22 mouse cellular contexts compared by ENCODE assay signal in the genomic region with DNA sequence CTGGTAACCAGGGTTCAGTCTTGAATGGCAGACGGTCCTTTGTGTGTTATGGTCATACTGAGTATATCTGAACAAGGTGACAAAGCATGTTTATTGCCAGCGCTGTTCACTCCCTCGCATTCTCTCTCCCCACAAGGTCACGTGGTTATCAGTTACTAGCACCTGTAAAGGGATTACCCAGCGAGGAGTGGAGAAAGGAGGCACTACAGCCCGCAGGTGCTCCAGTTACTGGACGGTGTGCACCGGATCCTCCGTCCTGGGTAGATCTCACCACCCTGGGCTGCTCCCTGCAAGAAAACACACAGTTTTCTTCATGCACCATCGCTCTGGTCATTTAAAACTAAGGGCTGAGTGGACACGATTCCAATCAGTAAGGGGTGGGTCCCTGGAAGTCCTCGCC. TPM values are rescaled to one million over a fixed set of nuclear protein-coding genes. Genes with fewer than 3 reads are reported as not detected.
DNase-seq lines count a peak whose midpoint lies in the region; ATAC-seq and TF ChIP-seq lines count a peak whose summit lies in the region.
"Had no signal": no experiment of that assay in that cellular context is flagged by ENCODE, and none has a peak within 500 bp of the region (broad histone marks: within the 10 kb centered on the region; RNA-seq: fewer than 3 reads in every experiment).

No protein-coding gene starts in this region.

- DNase-seq in forebrain, postnatal 0 days, result no peak
- DNase-seq in forebrain, embryonic 14.5 days (ENCODE audit: low spot score), result no peak
- DNase-seq in kidney, postnatal 10 days, result no peak
- DNase-seq in ovary, postnatal 36 days (ENCODE audit: low spot score), result peak; percentile 7
- no peak for DNase-seq in ovary, postnatal 14 days (ENCODE audit: low spot score)
- DNase-seq in stomach, postnatal 0 days (ENCODE audit: low spot score), result no peak
- no peak for DNase-seq in right cerebral cortex, postnatal 25 days
- DNase-seq: embryo, embryonic 11 days; gastrocnemius, adult 2 months; heart, postnatal 4 days; left cerebral cortex, postnatal 4 days had no signal

- no peaks in the 10 kb centered on the region for H3K9me3 ChIP-seq in forebrain, postnatal 0 days (ENCODE audit: low read length)
- H3K9me3 ChIP-seq in forebrain, embryonic 14.5 days (replicated peaks; ENCODE audit: control insufficient read depth, low read length), result no peaks in the 10 kb centered on the region
- no peaks in the 10 kb centered on the region for H3K9me3 ChIP-seq in kidney, embryonic 15.5 days (replicated peaks)
- H3K9me3 ChIP-seq in stomach, postnatal 0 days (ENCODE audit: control insufficient read depth, low read length), result no peaks in the 10 kb centered on the region
- H3K9me3 ChIP-seq: embryonic facial prominence, embryonic 13.5 days; heart, embryonic 15.5 days; limb, embryonic 15.5 days; neural tube, embryonic 15.5 days had no signal

- H3K27ac ChIP-seq in forebrain, postnatal 0 days (ENCODE audit: low read depth, low read length), result peak overlapping the region; percentile 62
- no peak overlapping the region for H3K27ac ChIP-seq in forebrain, embryonic 14.5 days (ENCODE audit: low read depth, low read length)
- no peak overlapping the region for H3K27ac ChIP-seq in kidney, embryonic 15.5 days
- H3K27ac ChIP-seq in stomach, postnatal 0 days (replicated peaks), result no peak overlapping the region
- H3K27ac ChIP-seq: embryonic facial prominence, embryonic 13.5 days; gastrocnemius, adult 2 months; heart, embryonic 15.5 days; limb, embryonic 15.5 days; macrophage; neural tube, embryonic 15.5 days had no signal

- H3K9ac ChIP-seq in forebrain, postnatal 0 days, result no peak overlapping the region
- no peak overlapping the region for H3K9ac ChIP-seq in forebrain, embryonic 14.5 days (ENCODE audit: low read length)
- H3K9ac ChIP-seq in kidney, embryonic 15.5 days, result no peak overlapping the region
- H3K9ac ChIP-seq in stomach, postnatal 0 days (ENCODE audit: low read length), result no peak overlapping the region
- H3K9ac ChIP-seq: embryonic facial prominence, embryonic 13.5 days; heart, embryonic 15.5 days; limb, embryonic 15.5 days; neural tube, embryonic 15.5 days had no signal

- H3K4me2 ChIP-seq in forebrain, postnatal 0 days (ENCODE audit: low read depth), result no peak overlapping the region
- no peak overlapping the region for H3K4me2 ChIP-seq in forebrain, embryonic 14.5 days (ENCODE audit: low read length)
- H3K4me2 ChIP-seq in kidney, embryonic 15.5 days, result 0 out of 2 replicates have a peak overlapping the region, but pooled peaks have one; percentile 9
- H3K4me2 ChIP-seq in stomach, postnatal 0 days (replicated peaks; ENCODE audit: low read depth), result no peak overlapping the region
- H3K4me2 ChIP-seq: embryonic facial prominence, embryonic 13.5 days; heart, embryonic 15.5 days; limb, embryonic 15.5 days; neural tube, embryonic 15.5 days had no signal

- no peak for TF ChIP-seq EP300 in stomach, postnatal 0 days (optimal IDR thresholded peaks at IDR 0.05)

- H3K36me3 ChIP-seq in forebrain, postnatal 0 days (ENCODE audit: insufficient read depth), result no peaks in the 10 kb centered on the region
- H3K36me3 ChIP-seq in forebrain, embryonic 14.5 days (ENCODE audit: control insufficient read depth, insufficient read depth, low read length), result no peaks in the 10 kb centered on the region
- no peaks in the 10 kb centered on the region for H3K36me3 ChIP-seq in kidney, embryonic 15.5 days
- H3K36me3 ChIP-seq in stomach, postnatal 0 days (ENCODE audit: control insufficient read depth, insufficient read depth, low read length), result no peaks in the 10 kb centered on the region
- H3K36me3 ChIP-seq: embryonic facial prominence, embryonic 13.5 days; heart, embryonic 15.5 days; limb, embryonic 15.5 days; neural tube, embryonic 15.5 days had no signal

- H3K27me3 ChIP-seq in forebrain, postnatal 0 days (ENCODE audit: insufficient read depth, low read length), result no peaks in the 10 kb centered on the region
- H3K27me3 ChIP-seq in forebrain, embryonic 14.5 days (replicated peaks; ENCODE audit: control insufficient read depth, insufficient read depth, low read length), result no peaks in the 10 kb centered on the region
- H3K27me3 ChIP-seq in kidney, embryonic 15.5 days, result no peaks in the 10 kb centered on the region
- H3K27me3 ChIP-seq in stomach, postnatal 0 days (ENCODE audit: control insufficient read depth, insufficient read depth, low read length), result no peaks in the 10 kb centered on the region
- H3K27me3 ChIP-seq: embryonic facial prominence, embryonic 13.5 days; heart, embryonic 15.5 days; neural tube, embryonic 15.5 days had no signal

- no peak for TF ChIP-seq CTCF in forebrain, postnatal 0 days (IDR thresholded peaks at IDR 0.05; ENCODE audit: low read depth)
- TF ChIP-seq CTCF in stomach, postnatal 0 days (IDR thresholded peaks at IDR 0.05; ENCODE audit: low read depth), result no peak

- 83% methylated on average over 12 of the region's 12 CpGs for WGBS in forebrain, postnatal 0 days
- 86% methylated on average over 12 of the region's 12 CpGs for WGBS in forebrain, embryonic 14.5 days
- 54% methylated on average over 12 of the region's 12 CpGs for WGBS in kidney, embryonic 15.5 days
- 55% methylated on average over 12 of the region's 12 CpGs for WGBS in stomach, postnatal 0 days

- H3K4me1 ChIP-seq in forebrain, postnatal 0 days (ENCODE audit: insufficient read depth), result peaks cover 11% of the 10 kb centered on the region
- H3K4me1 ChIP-seq in forebrain, embryonic 14.5 days (ENCODE audit: control insufficient read depth, insufficient read depth, low read length), result peaks cover 17% of the 10 kb centered on the region
- H3K4me1 ChIP-seq in kidney, embryonic 15.5 days, result peaks cover 6% of the 10 kb centered on the region; the same call in 1 of the 2 replicates
- no peaks in the 10 kb centered on the region for H3K4me1 ChIP-seq in stomach, postnatal 0 days (replicated peaks; ENCODE audit: control insufficient read depth, insufficient read depth)
- H3K4me1 ChIP-seq: heart, embryonic 15.5 days had no signal

- H3K4me3 ChIP-seq in forebrain, postnatal 0 days (ENCODE audit: low read depth, low read length), result no peak overlapping the region
- no peak overlapping the region for H3K4me3 ChIP-seq in forebrain, embryonic 14.5 days (ENCODE audit: low read depth, low read length)
- no peak overlapping the region for H3K4me3 ChIP-seq in kidney, embryonic 15.5 days (replicated peaks)
- H3K4me3 ChIP-seq in stomach, postnatal 0 days (ENCODE audit: low read depth, low read length), result no peak overlapping the region
- H3K4me3 ChIP-seq: embryonic facial prominence, embryonic 13.5 days; erythroblast, embryonic 14.5 days; gastrocnemius, adult 2 months; heart, embryonic 15.5 days; left cerebral cortex, adult 2 months; limb, embryonic 15.5 days; neural tube, embryonic 15.5 days had no signal

- ATAC-seq in forebrain, postnatal 0 days, result no peak
- no peak for ATAC-seq in forebrain, embryonic 14.5 days
- no peak for ATAC-seq in kidney, embryonic 15.5 days (replicated peaks; ENCODE audit: low FRiP score)
- peak; percentile 60 for ATAC-seq in stomach, postnatal 0 days (ENCODE audit: low FRiP score, low TSS enrichment)

RNA-seq across cellular contexts. Expression of gene Wdr95, which starts 44.2 kb away (rescaled TPM):
- total RNA-seq in forebrain, postnatal 0 days (2014; rRNA removed), result 0.15 and 0.38 TPM in 2 replicates
- polyA plus RNA-seq in forebrain, postnatal 0 days (2015; fragmentation: Nextera tagmentation; extraction: Ambion mirVana), result 0.45 and 0.84 TPM in 2 replicates
- 0.69 and 1.2 TPM in 2 replicates for polyA plus RNA-seq in forebrain, embryonic 14.5 days (2014; fragmentation: Nextera tagmentation; extraction: Ambion mirVana)
- polyA plus RNA-seq in kidney, embryonic 15.5 days (2015; fragmentation: Nextera tagmentation; extraction: Ambion mirVana), result not detected in 2 replicates
- polyA plus RNA-seq in stomach, postnatal 0 days (2015; fragmentation: Nextera tagmentation; extraction: Ambion mirVana), result not detected in 2 replicates
- polyA plus RNA-seq: erythroblast, embryonic 14.5 days; heart, embryonic 15.5 days; large intestine, adult 2 months; liver, embryonic 16.5 days; macrophage had no signal

RNA-seq across cellular contexts. Expression of gene Tex26, which starts 44.8 kb away (rescaled TPM):
- 0.14 and 2.8 TPM in 2 replicates for total RNA-seq in forebrain, postnatal 0 days (2014; rRNA removed)
- polyA plus RNA-seq in forebrain, postnatal 0 days (2015; fragmentation: Nextera tagmentation; extraction: Ambion mirVana), result 1.5 and 1.8 TPM in 2 replicates
- 1.3 and 1.6 TPM in 2 replicates for polyA plus RNA-seq in forebrain, embryonic 14.5 days (2014; fragmentation: Nextera tagmentation; extraction: Ambion mirVana)
- polyA plus RNA-seq in kidney, embryonic 15.5 days (2015; fragmentation: Nextera tagmentation; extraction: Ambion mirVana), result 0.26 TPM in 1 of 2 replicates, not detected in the other
- 0.27 and 0.61 TPM in 2 replicates for polyA plus RNA-seq in stomach, postnatal 0 days (2015; fragmentation: Nextera tagmentation; extraction: Ambion mirVana)
- total RNA-seq: gastrocnemius, adult 2 months had no signal
- polyA plus RNA-seq: erythroblast, embryonic 14.5 days; kidney, adult 2 months; large intestine, adult 2 months; liver, embryonic 16.5 days; macrophage had no signal
